Mouse (Mus musculus) heart, postnatal 10 days (tissue): ENCODE data around the gene 4931409K22Rik. TPM values are rescaled to one million over a fixed set of nuclear protein-coding genes. Genes with fewer than 3 reads are reported as not detected.
A peak's percentile ranks its signal among the peaks of the same experiment; 100 is the strongest.

ENCODE experiments used
- DNase-seq, 2 experiments: peaks; one replicate each; pipeline ENCODE4 v3.0.0; 2021
- intact Hi-C: fragments of 180-260 bp; cut with DNase I; formaldehyde crosslinking; loops from one replicate; pipeline ENCODE4 v1.15.1; 2025
- microRNA-seq, 2 experiments: library from miRNA; unstranded; fragments of <30 nt; microRNA quantifications; one replicate each; pipeline ENCODE4 v1.2.0; 2022
- total RNA-seq, 2 experiments: library from RNA; stranded (reverse); gene quantifications; 2 replicates each; pipeline ENCODE4 v1.2.3; 2021

The 4931409K22Rik gene
- total RNA-seq, 2 experiments from 2014 or later = not detected

GRCm38 (mm10) chr5:24510635-24511034 lies 46.0 kb downstream of the 4931409K22Rik start:
- DNase-seq = peak; percentile 41 to 66
- intact Hi-C loops = loop anchor here (2.0 kb wide), 2 partner anchors 86 to 140 kb away; no protein-coding TSS in a partner anchor

- DNase-seq = no peak
- intact Hi-C loops = no loop called here
These were observed 48.2 kb downstream of the 4931409K22Rik start for GRCm38 (mm10) chr5:24508406-24508805.

- intact Hi-C loops = no loop called here
These were observed 51.1 kb downstream of the 4931409K22Rik start for GRCm38 (mm10) chr5:24505513-24505912.

GRCm38 (mm10) chr5:24502786-24503185 lies 53.8 kb downstream of the 4931409K22Rik start:
- intact Hi-C loops = no loop called here
- DNase-seq = no peak

More at GRCm38 (mm10) chr5:24505513-24505912, 51.1 kb downstream of the 4931409K22Rik start:
- DNase-seq = no peak

GRCm38 (mm10) chr5:24500851-24501250 lies 55.8 kb downstream of the 4931409K22Rik start:
- no peak for DNase-seq
- intact Hi-C loops = no loop called here

GRCm38 (mm10) chr5:24499113-24499512 lies 57.5 kb downstream of the 4931409K22Rik start:
- intact Hi-C loops = no loop called here

GRCm38 (mm10) chr5:24497526-24497925 lies 59.1 kb downstream of the 4931409K22Rik start:
- intact Hi-C loops = no loop called here

More at GRCm38 (mm10) chr5:24499113-24499512, 57.5 kb downstream of the 4931409K22Rik start:
- no peak for DNase-seq

GRCm38 (mm10) chr5:24496756-24497155 lies 59.9 kb downstream of the 4931409K22Rik start:
- intact Hi-C loops = no loop called here

More at GRCm38 (mm10) chr5:24497526-24497925, 59.1 kb downstream of the 4931409K22Rik start:
- no peak for DNase-seq

GRCm38 (mm10) chr5:24495019-24495418 lies 61.6 kb downstream of the 4931409K22Rik start:
- no peak for DNase-seq
- intact Hi-C loops = no loop called here

More at GRCm38 (mm10) chr5:24496756-24497155, 59.9 kb downstream of the 4931409K22Rik start:
- no peak for DNase-seq

Small RNAs within 50 kb of the gene (microRNA-seq; reads per million reads assigned to microRNA genes)
- gene Mir671 = 263 to 271 reads per million in 2 experiments

Other genes with a start within 250 kb of the 4931409K22Rik start
- 10 to 100 TPM; 90.5 to 93.9 TPM for gene Kcnh2, start 205.2 kb downstream of the 4931409K22Rik start, total RNA-seq
- 10 to 100 TPM; 44.0 to 44.4 TPM for gene Nos3, start 192.0 kb downstream of the 4931409K22Rik start, total RNA-seq
- under 1 TPM; 0.62 to 0.89 TPM for gene Atg9b, start 164.7 kb downstream of the 4931409K22Rik start, total RNA-seq
- 10 to 100 TPM; 85.0 to 88.5 TPM for gene Abcb8, start 163.1 kb downstream of the 4931409K22Rik start, total RNA-seq
- under 1 TPM; 0.12 to 0.22 TPM for gene Asic3, start 143.4 kb downstream of the 4931409K22Rik start, total RNA-seq
- gene Cdk5, start 133.3 kb downstream of the 4931409K22Rik start, total RNA-seq = 10 to 100 TPM; 21.5 to 25.0 TPM
- gene Slc4a2, start 133.0 kb downstream of the 4931409K22Rik start, total RNA-seq = 10 to 100 TPM; 49.2 to 52.4 TPM
- 100 to 1,000 TPM; 207 to 209 TPM for gene Fastk, start 111.5 kb downstream of the 4931409K22Rik start, total RNA-seq
- gene Tmub1, start 109.0 kb downstream of the 4931409K22Rik start, total RNA-seq = 10 to 100 TPM in 1 of 2 experiments, 1 to 10 TPM in 1; 9.6 to 10.7 TPM
- 10 to 100 TPM; 83.1 to 84.8 TPM for gene Agap3, start 104.6 kb downstream of the 4931409K22Rik start, total RNA-seq
- under 1 TPM in 1 of 2 experiments, not detected in 1; 0.10 TPM for gene Gbx1, start 29.6 kb downstream of the 4931409K22Rik start, total RNA-seq
- gene Asb10, start 15.8 kb downstream of the 4931409K22Rik start, total RNA-seq = 10 to 100 TPM; 41.9 to 47.0 TPM
- 10 to 100 TPM; 44.2 to 47.5 TPM for gene Abcf2, start 20.7 kb upstream of the 4931409K22Rik start, total RNA-seq
- 10 to 100 TPM; 19.4 to 19.8 TPM for gene Chpf2, start 29.9 kb upstream of the 4931409K22Rik start, total RNA-seq
- 10 to 100 TPM; 61.4 to 67.8 TPM for gene Smarcd3, start 67.6 kb upstream of the 4931409K22Rik start, total RNA-seq
- 10 to 100 TPM; 29.3 to 31.6 TPM for gene Nub1, start 128.7 kb upstream of the 4931409K22Rik start, total RNA-seq
- 1 to 10 TPM; 1.1 to 2.5 TPM for gene Wdr86, start 173.9 kb upstream of the 4931409K22Rik start, total RNA-seq
- gene Crygn, start 201.2 kb upstream of the 4931409K22Rik start, total RNA-seq = not detected